Mouse (Mus musculus) myocyte (in vitro differentiated cells): ENCODE data around the gene 4930404N11Rik.

Source experiments
- E2F4 ChIP-seq: IDR thresholded peaks from one replicate; pipeline ENCODE4 v1.6.1; 2011; ENCODE audit warnings: mild to moderate bottlenecking, control low read depth, moderate library complexity; ENCODE audit not compliant: insufficient read depth
- MAX ChIP-seq: IDR thresholded peaks from one replicate; pipeline ENCODE4 v1.6.1; 2011; ENCODE audit warnings: low read depth, mild to moderate bottlenecking, control low read depth
- MYOG ChIP-seq, 3 experiments: IDR thresholded peaks; one replicate each; pipeline ENCODE4 v1.6.1; 2011; ENCODE audit warnings: control low read depth in 2 of 3, low read depth in 2 of 3, mild to moderate bottlenecking in 2 of 3; ENCODE audit not compliant: insufficient read length in 2 of 3, control insufficient read depth in 1 of 3, insufficient read depth in 1 of 3
- POLR2A ChIP-seq: IDR thresholded peaks from one replicate; pipeline ENCODE4 v1.6.1; 2011; ENCODE audit warnings: low read depth, mild to moderate bottlenecking, control low read depth, moderate library complexity; ENCODE audit not compliant: insufficient read length
- REST ChIP-seq: IDR thresholded peaks from one replicate; pipeline ENCODE4 v1.6.1; 2011; ENCODE audit warnings: mild to moderate bottlenecking, control low read depth, moderate library complexity; ENCODE audit not compliant: insufficient read depth, insufficient read length
- SRF ChIP-seq: IDR thresholded peaks from one replicate; pipeline ENCODE4 v1.6.1; 2011; ENCODE audit warnings: low read depth; ENCODE audit not compliant: control insufficient read depth, insufficient read length
- TCF12 ChIP-seq: IDR thresholded peaks from one replicate; pipeline ENCODE4 v1.6.1; 2011; ENCODE audit warnings: mild to moderate bottlenecking, control low read depth; ENCODE audit not compliant: poor library complexity, insufficient read depth, severe bottlenecking

DNA sequence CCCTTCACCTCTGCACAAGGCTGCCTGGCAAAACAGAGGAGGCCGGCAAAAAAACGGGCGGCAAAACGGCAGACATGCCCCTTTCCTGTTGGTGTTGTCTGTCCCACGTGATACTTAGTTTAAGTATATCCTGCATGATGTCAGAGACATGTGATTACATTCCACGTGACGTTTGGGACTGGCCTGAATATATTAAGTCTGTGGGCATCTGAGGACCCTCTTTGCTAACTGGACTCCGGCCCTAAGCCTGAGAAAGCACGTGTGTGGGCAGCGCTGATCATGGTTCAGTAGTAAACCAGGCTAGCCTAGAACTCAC lies 35.5 kb upstream of the 4930404N11Rik start:
- TF ChIP-seq REST = no peak
- TF ChIP-seq E2F4 = no peak
- TF ChIP-seq TCF12 = no peak
- no peak for TF ChIP-seq MAX
- no peak for TF ChIP-seq POLR2A
- TF ChIP-seq MYOG (IDR thresholded peaks at IDR 0.05; ENCODE audit: control insufficient read depth in 1 of 3, insufficient read depth in 1 of 3, insufficient read length in 2 of 3, low read depth in 2 of 3) = no peak
- no peak for TF ChIP-seq SRF
